Mouse (Mus musculus): ENCODE measurements around the gene Rbms3.

The Rbms3 gene

DNA sequence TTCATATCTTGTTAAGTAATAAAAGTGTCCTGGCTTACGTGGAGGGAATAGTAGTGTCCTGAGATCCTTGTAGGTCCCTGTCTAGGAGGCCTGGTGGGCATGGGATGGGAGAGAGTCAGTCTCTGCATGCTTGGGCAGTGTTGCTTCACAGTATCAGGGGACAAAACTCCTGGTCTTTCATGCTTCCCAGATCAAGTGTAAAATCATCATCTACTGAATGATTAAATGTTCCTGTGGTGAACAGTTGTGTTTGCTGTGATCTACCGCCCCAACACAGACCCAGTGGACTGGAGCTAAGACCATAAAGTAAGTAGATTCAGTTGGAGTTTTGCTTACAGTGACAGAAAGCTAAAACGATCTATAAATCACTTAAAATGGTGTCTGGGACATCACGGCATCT lies 654.4 kb downstream of the Rbms3 start:
- DNase-seq (ENCODE audit: low spot score), result no peak

DNA sequence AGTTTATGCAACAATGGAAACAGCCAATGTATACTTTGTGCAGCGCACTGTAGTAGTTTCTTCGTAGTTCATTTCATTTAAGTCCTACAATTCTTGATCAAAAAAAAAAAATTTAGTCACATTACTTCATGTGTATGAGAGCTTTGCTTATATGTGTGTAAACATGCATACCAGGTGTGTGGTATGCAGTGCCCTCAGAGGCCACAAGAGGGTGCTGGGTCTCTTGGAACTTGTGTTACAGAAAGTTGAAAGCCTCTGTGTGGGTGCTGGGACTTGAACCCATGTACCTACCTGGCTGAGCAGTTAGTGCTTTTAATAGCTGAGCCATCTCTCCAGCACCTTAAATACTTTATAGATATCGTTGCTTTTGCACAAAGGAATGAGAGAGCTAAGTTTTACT lies 655.6 kb downstream of the Rbms3 start:
- DNase-seq (ENCODE audit: low spot score), result no peak

DNA sequence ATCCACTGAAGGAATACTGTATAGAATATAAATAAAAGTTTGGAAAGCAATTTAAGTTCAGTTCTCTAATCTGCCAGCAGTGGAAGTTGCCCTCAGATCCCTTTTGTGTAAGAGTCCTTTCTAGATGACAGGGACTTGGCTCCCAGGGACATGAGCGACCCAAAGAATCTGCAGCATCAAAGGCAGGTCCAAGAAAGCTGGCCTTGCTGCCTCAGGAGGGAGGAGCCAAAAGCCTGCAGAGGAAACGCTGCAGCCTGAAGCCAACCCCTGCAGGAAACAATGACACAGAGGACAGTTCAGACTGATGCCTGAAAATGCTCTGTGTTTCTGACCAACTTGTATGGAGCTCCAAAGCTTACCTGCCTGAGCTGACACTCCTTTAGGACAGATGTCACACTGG lies 656.1 kb downstream of the Rbms3 start:
- DNase-seq (ENCODE audit: low spot score), result no peak

DNA sequence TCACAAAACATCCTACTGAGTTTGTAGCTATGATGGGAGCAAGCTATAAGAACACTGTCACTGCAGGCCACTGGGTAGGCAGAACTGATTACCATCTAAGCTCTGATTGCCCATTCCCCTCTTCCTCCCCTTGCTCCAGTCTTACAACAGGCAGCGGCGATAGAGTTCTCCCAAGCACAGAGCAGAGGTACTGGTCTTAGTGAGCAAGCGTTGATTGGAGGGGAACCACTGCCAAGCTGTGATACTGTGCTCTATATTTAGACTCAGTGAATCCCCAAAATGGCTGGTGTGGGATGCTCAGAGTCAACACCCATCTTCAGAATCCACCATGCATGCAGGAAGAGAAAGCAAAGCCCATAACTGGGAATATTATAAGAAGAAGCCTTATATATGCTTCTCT lies 662.4 kb downstream of the Rbms3 start:
- no peak for DNase-seq (ENCODE audit: low spot score)

DNA sequence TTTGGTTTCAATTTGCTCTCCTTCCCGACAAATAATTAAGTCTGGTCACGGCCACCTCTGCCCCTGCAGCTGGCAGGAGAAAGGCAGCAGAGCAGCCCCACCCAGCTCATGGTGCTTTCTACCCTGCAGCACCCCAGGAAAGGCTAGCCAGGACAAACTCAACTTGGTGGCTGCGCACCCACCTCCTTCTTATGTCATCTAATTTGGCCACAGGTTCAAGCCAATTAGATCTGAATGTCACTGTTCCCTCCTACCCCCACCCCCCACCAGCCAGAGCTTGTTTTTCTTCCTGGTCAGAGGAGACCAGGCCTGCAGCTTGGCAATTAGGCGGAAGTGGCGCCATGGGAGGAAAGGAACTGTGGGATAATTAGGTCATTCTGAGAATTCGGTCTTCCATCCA lies 664.0 kb downstream of the Rbms3 start:
- DNase-seq (ENCODE audit: low spot score), result no peak

DNA sequence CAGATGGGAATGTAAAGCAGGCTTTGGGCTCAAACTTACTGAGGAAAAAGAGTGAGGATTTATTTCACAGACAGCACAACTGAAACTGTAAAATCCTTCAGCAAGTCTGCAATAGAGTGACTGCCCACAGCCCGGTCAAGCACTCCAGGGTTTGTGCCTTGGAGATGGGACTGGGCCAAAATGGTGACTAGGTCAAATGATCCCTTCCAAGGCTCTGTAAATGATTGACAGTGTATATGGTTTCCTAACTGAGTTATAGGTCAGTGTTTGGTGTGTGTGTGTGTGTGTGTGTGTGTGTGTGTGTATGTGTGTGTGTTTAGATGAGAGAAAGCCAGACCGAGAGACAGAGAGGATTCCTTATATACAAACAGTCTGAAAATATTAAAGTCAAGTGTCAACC lies 673.6 kb downstream of the Rbms3 start:
- no peak for DNase-seq (ENCODE audit: low spot score)

DNA sequence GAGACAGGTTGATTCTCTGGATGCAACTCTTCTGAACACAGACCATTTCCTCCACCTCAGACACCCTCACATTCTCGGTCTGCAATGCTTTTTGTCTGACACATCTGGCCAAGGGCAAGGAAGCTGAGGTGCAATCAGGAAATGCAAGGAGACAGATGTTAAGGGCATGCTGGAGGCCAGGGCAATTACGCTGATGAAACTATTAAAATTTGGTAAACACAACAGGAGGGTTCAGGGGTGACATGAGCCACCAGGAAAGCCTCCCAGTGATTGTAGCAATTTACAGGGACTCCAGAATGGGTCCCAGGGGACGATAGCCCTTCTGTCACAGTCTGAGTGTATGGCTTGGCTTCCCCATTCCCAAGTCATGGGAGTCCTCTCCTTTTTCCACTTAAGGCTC lies 681.5 kb downstream of the Rbms3 start:
- DNase-seq (ENCODE audit: low spot score), result no peak

DNA sequence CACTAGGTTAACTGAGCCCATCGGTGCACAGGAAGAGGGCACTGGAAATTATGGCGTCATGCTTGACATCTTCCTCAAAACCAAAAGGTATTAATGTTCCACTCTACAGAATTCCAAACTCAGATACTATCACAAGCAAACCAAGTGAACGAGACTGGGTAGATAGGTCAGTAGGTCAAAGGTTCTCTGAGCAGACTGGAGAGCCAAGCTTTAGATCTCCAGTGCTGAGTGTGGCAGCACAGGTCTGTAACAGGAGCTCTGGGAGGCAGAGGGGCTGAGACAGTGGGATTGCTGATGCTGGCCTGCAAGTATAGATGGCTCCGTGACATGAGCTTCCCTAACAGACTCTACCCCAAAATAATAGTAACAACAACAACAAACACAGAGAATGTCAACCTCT lies 682.3 kb downstream of the Rbms3 start:
- no peak for DNase-seq (ENCODE audit: low spot score)

DNA sequence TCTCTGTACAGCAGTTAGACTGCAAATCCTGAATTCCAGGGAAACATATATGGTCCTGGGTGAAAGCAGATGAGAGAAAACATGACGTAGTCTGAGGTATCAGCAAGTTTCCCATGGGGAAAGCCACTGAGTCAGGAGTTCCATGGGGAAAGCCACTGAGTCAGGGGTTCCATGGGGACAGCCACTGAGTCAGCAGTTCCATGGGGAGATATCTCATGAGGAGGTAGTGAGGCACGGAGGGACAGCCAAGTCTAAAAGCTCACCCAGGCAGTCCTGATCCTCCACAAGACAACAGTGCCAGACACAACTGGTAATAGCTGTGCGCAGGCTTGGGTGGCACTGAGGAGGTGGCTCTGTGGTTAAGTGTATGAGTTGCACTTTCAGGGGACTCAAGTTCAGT lies 682.9 kb downstream of the Rbms3 start:
- DNase-seq (ENCODE audit: low spot score), result no peak

DNA sequence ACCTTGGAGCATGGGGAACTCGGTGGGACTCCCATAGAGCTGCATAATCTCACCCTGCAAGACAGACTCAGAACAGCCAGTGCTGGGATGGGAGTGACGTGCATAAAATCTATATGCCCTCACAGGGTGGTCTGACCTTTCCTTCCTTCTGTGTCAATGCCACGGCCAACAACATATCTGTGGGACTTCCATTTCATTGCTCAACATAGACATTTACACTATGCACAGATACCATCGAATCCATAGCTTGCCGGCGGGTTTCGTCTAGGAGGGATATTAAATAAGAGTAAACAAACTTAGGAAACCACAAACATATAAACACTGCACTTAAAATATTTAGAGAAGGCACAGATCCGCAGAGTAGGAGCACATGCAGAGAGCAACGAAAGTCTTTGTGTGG lies 684.0 kb downstream of the Rbms3 start:
- no peak for DNase-seq (ENCODE audit: low spot score)

DNA sequence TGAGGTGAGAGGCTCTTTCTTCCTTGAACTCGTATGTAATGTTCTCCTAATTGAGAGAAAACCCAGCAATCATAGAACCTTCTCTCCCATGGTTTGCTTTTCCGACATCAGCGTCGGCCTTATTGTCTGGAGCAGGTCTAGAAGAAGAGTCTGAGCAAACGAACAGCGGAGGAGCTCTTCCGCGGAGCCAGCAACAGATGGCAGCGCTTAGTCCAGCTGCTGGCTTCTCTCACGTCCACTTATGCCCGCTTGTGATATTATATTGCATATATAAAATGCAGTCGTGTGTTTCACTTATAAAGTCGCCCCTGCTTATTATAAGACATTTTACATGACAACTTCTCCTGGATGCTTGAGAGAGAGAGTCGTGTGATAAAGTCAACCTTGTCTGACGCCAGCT lies 685.8 kb downstream of the Rbms3 start:
- DNase-seq (ENCODE audit: low spot score), result no peak

DNA sequence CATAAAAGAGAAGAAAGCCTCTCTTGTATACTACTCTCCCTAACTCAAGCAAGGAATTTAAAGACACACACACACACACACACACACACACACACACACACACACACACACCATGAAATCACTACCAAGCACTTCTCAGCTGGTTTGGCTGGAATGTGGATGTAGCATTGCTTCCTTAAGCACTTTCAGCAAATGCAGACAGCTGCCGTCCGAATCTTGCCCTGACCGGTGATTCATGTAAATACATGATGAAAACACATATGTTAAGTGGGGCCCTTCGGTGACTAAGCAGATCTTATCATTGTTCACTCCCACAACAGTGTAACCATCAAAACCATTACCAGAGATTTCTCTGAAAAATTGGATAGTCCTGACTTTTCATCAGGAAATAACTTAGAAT lies 688.6 kb downstream of the Rbms3 start:
- DNase-seq (ENCODE audit: low spot score), result no peak

DNA sequence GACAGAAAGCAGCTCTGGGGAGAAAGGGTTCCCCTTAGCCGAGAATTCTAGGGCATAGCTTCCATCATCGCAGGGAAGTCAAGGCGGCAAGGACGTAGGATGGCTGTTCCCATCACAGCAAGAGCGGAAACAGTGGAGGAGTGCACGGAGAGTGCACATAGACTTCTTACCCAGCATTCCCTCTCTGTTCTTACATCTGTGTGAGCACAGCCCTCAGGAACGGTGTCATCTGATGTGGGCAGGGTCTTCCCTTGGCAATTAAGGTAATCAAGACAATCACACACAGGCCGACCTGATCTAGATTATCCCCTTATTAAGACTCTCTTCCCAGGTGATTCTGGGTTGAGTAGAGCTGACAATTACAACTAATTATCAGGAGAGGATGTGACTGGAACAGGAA lies 689.0 kb downstream of the Rbms3 start:
- no peak for DNase-seq (ENCODE audit: low spot score)

DNA sequence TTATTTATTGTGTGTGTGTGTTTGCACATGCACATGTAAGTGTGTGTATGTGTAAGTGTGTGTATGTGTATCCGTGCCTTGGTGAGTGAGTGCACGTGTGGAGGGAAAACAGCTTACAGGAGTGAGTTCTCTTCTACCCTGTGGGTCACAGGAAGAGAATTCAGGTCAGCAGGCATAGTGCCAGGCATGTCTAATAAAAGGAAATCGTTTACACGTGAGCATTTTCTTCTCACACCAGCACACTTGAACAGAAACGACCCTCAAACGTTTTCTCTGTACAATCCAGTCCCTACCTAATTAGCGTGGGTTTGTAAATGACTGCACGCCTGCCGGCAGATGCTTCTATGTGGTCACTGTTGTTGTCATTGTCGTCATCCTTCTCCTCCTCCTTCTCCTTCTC lies 701.4 kb downstream of the Rbms3 start:
- no peak for DNase-seq (ENCODE audit: low spot score)

DNA sequence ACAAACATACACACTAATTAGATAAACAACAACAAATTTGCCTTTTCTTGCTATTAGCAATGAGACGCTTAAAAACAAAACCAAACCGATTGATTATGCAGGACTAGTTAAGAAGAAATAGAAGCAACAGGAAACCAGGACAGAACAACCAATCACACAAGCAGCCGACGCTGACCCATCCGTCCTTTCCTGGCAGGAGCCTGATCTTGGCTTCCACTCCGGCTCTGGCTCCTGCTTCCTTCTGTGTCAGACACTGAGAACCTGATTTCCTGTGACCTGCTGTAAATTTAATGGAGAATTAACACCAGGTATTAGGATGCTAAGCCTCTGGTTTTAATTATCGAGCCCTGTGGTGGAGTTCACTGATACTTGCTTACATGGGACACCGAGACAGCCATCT lies 706.6 kb downstream of the Rbms3 start:
- no peak for DNase-seq (ENCODE audit: low spot score)

DNA sequence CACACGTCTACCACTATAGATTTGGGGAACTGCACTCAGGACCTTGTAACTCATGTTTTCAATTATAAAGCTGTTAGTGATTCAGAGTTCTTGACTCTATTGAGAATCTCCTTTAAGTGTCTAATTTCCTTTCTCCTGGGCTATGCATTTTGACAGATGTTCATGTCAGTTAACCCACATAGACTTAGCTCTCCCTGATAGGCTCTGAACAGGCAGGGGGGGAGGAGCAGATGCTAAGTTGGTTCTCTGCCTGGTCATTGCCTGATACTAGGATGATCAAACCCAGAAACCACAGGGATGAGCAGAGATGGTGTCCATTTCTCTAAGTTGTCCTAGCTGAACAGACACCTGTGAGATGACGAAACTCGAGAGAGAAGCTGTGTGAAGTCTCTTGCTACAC lies 707.2 kb downstream of the Rbms3 start:
- DNase-seq (ENCODE audit: low spot score), result no peak

DNA sequence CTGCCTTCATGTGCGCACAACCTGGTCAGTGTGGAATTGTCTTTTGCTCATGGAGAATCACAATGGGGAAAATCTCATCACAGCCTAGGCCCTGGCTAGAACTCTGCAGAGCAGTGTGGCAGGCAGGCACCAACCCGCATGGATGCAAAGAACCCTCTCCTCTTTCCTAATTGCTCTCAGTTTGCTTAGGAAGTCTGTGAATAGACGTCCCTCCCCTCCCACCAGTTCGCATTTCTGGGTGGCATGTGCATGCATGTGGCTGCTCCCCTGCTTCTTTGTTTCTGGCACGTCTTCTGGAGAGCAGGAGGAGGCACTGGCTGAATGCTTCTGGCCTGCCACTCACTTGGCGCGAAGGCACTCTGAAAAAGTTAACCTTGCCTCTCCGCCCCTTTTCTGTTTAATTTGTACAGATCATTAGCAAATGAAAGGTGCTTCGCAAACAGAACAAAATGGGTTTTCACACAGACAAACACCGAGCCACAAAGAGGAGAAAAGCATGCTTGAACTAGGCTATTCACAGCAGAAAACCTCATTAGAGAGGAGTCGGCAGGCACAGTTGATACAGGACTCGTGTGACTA lies 710.2 kb downstream of the Rbms3 start:
- no peak for DNase-seq (ENCODE audit: low spot score)

DNA sequence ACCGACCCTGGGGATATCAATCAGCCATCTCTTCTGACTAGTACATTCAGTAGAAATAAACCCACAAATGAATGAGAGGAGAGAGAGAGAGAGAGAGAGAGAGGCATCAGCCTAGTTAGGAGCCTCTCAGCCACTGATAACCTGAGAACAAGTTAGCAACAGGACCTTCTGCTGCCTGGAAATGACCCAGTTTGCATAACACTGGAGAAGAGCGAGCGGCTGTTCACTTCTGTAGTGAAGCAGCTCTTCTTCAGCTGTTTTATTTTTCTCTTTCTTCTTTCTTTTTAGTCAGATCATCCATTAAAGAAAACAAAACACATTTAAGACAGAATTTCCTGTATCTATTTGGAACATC lies 717.2 kb downstream of the Rbms3 start:
- no peak for DNase-seq (ENCODE audit: low spot score)

DNA sequence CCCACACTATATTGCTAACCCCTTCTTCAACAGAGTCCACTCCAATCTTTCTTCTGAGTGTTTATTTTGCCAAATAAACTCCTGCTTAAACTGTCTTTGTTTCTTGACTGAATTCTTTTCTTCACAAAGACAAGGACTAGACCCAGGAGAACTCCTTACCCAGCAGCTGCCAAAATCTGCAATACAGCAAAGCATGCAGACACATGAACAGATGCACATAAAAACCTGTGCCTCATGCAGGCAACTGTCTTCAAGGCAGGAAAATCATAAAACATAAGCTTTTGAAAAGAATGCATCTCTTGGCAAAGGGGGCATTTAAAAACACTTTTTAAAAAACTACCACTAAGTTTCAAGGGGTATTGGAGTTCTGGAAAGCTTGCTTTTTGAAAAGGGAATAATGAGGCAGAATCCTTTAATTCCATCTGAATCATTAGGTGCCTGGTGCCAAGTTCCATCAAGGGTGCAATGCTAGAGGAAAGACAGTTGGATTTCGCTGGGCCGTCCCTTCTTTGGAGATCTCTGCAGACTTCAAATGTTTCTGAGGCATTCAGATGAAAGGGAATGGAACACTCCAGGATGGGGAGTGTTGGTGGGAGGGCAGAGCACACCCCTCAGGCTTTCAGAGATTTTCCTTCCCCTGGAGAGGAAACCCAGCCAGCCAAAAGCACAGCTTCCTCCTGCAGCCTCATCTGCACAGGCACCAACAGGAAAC lies 717.8 kb downstream of the Rbms3 start:
- no peak for DNase-seq (ENCODE audit: low spot score)

DNA sequence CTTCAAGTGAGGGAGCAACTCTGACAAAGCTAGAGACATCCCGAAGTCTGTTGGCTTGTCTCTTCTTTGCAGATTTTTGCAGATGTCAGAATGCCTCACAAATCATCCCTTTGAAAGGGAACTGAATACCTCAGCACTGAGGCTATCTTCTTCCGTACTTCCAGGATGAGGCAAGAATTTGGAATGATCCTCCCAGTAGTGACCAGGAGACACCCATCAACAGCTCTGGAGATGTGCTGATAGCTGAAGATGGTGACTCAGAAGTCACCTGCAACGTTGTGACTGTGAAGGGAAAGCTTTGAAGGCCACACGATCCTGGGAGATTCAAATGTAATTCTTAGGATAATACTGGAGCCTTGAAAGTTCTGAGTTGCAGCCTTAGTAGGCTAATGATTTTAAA lies 720.2 kb downstream of the Rbms3 start:
- DNase-seq (ENCODE audit: low spot score), result no peak

DNA sequence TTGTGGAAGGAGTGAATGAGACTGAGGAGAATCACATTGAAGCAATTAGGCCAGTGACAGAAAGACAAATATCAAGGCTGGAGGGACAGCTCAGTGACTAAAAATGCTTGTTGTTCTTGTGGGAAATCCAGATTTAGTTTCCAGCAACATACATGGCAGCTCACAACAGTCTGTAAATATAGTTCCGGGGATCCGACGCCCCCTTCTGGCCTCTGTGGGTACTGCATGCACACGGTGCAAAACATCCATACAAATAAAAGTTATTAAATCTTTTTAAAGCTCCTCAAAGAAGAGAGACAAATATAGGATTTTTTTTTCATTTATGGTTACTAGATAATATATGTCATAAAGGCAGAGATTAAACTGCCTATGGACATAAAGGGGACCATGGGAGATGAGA lies 722.8 kb downstream of the Rbms3 start:
- no peak for DNase-seq (ENCODE audit: low spot score)

DNA sequence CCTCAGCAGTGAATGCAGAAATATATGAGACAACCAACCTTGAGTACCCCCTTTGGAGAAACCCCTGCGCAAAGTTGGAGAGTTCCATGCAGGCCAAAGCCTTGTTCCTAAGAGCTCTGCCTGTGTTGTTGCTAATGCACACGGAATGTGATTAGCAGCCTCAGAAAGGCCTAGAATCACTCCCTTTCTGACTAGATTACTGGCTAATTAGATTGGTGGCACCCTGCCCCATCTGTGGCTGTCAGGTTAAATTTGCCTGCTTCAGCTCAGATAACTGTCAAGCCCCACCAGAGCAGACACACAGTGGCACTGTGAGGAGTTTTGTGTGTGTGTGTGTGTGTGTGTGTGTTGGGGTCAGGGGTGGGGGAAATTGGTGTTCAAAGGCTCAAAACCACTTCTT lies 724.1 kb downstream of the Rbms3 start:
- no peak for DNase-seq (ENCODE audit: low spot score)

DNA sequence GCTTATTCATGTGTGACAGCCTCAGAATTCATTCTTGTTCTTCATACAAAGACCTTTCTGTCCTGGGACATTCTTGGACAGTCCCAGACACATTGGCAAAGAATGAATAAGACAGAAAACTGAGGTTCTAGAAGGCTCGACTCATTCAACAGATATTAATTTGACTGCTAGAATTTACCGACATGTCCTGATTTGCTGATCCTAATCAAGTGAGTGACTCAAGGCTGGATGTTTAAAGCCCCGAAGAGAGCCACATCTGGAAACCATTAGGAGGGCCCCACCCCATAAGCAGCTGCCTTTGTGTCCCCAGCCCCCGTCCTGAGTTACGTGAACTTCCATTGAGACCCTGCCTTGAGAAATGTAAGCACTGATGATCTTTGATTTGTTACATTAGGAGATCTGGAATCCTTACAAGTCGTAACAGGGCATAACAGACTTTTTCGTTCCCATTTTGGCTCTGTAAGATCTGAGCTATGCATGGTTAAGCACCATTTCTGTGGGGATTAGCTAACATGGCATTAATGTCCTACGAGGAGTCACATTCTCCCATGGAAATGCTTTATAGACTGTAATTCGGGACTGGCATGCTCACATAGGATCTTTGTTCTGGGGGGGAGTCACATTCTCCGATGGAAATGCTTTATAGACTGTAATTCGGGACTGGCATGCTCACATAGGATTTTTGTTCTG lies 726.3 kb downstream of the Rbms3 start:
- DNase-seq (ENCODE audit: low spot score), result no peak

DNA sequence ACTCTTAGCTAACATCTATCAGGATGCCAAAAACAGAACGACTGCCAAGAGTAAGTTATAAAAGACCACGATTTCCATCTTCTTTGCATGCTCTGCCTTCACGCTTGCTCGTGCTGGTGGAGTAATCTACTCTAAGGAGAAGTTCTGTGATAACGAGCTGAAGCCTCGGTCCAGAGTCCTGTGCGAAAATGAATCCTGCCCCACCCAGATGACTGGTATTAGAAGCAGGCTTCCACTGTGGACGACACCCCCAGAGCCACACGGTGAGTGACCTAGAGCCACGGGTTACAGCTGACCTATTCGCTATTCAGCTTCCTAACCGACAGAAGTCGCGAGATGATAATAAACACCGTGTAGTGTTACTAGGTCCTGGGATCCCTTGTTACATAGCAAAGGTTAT lies 730.3 kb downstream of the Rbms3 start:
- DNase-seq (ENCODE audit: low spot score), result no peak

Data from ovary, postnatal 10 days (tissue).